Mouse (Mus musculus): ENCODE measurements around the gene Wdpcp.

DNA sequence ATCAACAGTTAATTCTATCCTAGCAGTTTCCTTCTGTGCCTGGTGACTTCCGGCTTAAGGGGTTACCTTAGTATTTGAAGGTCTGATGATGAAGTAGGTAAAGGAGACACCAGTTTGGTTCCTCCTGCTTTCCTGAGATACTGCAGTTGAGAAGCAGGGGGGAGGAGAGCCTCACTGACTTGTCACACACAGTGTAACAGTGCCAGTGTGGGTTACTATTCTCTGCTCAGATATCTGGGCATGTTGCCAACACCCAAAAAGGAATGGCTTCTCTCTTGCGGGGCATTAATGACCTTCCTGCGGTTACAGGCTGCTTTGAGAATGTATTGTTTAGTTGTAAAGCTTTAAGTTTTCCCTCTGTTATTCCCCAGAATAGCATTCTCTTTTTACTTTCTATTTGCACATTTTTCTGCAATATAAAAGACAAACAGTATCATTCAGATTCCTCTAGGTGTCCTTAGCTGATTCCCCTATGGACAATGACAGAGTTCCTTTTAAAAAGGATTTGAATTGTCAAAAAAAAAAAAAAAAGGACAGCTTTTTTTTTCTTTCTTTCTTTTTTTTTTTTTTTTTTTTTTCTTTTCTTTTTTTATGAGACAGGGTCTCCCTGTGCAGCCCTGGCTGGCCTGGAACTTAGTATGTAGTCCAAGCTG, 2.5 kb upstream of the Wdpcp start:
- TF ChIP-seq CTCF (IDR thresholded peaks at IDR 0.05; ENCODE audit: low read depth) (no peak), EP300 (IDR thresholded peaks at IDR 0.05; ENCODE audit: low read depth) (no peak)
